Mouse (Mus musculus): ENCODE data around the gene Daam1.
A peak's percentile ranks its signal among the peaks of the same experiment; 100 is the strongest.

Daam1 gene

GRCm38 (mm10) chr12:71830607-71831257 is at the start of gene Daam1:
Gene Daam1, plus strand, starts transcription at chr12:71831078.
- DNase-seq (ENCODE audit: low spot score) = peak; percentile 99

DNA sequence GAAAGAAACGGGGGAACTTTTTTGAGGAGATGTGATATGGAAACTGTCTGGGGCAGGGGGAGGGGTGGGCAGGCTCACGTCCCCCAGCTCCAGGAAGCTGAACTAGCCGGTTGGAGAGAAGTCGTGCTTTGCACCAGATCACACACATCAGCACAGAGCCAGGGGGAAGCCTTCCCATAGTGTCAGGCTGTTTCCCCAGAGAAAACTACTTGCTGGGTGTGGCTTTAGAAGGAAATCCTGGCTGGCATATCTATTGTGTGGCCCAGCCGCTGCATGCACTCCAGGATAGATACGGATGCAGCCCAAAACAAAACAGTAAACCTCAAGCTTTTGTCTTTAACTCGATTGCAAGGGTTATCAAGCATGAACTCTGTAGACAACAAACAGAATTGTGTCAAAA is 49.7 kb upstream of the Daam1 start:
- peak; percentile 23 for DNase-seq (ENCODE audit: low spot score)

DNA sequence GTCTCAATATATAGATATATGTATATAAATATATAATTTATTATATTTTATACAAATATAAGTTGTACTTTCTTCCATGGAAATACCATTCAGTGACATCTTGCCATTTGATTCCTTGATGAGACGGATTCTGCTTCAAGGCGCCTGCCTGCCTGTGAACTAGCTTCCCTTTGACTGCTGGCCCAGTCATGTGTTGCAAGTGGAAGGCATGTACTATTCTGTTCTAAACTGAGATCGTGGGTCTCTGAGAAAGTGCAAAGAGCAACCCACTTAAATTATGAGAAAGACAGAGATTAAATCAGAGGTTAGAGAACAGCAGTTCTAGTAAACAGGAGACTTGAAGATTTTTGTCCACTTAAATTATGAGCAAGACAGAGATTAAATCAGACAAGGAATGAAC is 46.9 kb upstream of the Daam1 start:
- no peak for DNase-seq (ENCODE audit: low spot score)

DNA sequence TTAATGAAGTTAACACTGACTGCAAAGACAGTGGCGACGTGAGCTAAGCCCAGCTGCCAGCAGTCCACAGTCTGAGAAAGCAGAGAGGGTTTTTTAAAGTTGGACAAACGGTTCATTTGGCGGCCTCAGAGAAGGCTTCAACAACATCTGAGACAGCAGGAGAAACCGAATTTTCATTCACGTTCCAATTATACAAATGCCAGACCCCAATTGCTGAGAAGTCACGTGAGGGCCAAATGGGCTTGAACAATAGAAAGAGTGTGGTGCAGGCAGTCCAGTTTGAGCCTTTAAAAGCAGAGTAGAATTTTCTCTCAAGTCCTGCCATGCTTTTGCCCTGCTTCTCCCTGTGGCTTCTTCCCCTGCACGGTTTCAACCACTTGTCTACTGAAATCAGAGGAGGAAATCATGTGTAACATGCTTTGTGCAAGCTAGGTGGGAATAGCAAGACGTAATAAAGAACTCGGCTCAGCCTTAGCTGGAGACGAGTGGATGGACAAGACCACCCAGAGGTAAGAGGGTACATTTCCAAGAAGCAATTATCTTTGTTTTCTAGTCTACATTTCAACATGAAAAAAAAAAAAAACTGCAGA is 46.1 kb upstream of the Daam1 start:
- no peak for DNase-seq (ENCODE audit: low spot score)

DNA sequence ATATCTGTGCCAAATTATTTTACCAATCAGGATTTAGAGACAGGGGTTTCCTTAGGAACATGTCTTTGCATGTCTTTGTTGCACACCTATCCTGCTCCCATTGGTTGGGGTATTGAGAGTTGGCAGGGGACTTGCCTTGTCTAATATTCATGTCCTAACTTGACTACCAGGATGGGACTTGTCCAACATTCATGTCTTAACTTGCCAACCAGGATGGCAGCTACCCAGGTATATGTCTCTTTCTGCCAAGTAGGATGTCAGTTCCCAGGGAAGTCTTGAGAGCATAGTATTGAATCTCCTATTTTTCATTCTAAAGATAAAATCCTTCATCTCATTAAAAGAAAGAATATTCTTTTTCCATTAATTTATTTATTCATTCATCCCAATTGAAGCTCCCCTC is 44.4 kb upstream of the Daam1 start:
- no peak for DNase-seq (ENCODE audit: low spot score)

DNA sequence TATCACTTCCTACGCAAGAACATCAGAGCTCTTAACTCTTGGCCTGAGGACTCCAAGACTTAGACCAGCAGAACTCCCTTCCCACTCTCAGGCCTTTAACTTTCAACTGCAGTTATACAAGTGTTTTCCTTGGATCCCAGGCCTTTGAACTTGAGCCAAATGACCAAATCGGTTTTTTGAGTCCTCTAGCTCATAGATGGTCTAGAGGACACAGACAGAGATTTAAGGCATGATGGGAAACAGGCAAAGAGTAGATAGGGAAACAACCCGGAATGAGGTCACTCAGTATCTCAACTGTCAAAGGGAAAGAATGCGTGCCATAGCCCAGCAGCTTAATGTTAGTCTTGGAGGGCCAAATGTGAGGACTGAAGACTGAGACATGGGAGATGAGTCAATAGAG is 42.1 kb upstream of the Daam1 start:
- no peak for DNase-seq (ENCODE audit: low spot score)

- no peak for DNase-seq (ENCODE audit: low spot score)
Observed at GRCm38 (mm10) chr12:71790581-71790980, 40.3 kb upstream of the Daam1 start.

GRCm38 (mm10) chr12:71793114-71793513 is 37.8 kb upstream of the Daam1 start:
- DNase-seq (ENCODE audit: low spot score) = no peak

DNA sequence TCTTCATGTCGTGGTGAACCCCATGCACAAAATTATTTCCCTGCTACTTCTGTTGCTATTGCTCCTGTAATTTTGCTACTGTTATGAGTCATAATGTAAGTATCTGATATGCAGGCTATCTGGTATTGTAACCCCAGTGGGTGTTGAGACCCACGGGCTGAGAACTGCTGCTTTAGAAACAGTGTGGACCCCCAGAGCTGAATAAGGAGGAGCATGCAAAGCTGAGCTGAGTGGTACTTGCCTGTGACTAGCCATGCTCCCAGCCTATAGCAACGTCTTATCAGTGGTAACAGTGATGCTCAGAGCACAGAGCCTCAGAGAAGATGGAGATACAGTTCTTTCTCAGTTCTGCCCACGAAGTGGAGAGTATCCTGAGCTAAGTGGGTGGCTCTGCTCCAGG is 35.3 kb upstream of the Daam1 start:
- no peak for DNase-seq (ENCODE audit: low spot score)

DNA sequence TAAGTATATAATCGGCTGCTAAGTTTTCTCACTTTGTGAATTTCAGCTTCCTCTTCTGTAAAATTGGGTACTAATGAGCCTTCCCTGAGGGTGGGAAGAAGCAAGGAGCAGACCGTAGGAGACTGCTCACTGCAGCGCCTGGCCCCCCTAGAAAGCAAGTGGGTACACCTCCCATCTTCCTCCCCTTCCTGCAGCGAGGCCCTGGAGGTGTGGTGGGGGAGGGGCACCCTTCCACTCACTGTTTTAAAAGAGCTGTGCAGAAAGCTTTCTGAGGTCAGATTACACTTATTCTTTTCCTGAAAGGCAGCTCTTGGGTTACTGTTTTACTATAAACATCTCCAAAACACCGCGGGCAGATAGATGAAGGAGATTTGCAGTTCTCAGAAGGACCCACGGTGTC is 34.4 kb upstream of the Daam1 start:
- DNase-seq (ENCODE audit: low spot score) = peak; percentile 39

DNA sequence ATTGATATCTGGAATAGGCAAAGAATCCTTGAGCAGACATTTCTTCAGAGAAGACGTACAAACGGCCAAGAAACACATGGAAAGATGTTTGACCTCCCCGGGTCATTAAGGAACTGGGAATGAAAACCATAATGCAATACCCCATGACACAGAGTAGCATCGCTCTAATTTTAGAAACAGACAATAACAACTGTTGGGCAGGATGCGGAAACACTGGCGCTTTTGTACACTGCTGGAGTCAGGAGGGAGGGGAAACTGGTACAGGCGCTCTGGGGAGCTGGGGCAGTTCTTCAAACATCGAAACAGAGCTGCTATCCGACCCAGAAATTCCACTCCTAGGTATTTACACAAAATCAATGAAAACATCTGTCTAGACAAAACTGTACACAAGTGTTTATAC is 23.6 kb upstream of the Daam1 start:
- DNase-seq (ENCODE audit: low spot score) = no peak

DNA sequence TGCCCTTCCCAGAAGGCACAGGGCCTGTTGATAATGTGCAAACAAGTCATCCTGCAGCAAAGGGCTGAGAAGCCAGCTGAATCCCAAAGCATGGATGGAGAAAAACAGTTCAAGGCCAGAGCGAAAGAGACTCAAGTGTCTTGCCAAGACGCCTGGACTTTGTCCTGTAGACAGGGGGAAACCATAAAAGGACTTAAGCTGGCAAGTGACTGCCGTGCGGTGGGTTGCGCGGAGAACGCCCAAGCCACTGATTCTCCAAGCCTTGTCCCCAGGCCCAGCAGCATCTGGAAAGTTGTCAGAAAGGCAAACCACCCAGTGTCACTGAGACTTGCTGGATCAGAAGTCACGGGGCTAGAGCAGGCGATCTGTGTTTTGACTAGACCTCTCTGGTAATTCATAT is 22.2 kb upstream of the Daam1 start:
- DNase-seq (ENCODE audit: low spot score) = no peak

GRCm38 (mm10) chr12:71809550-71809949 is 21.3 kb upstream of the Daam1 start:
- no peak for DNase-seq (ENCODE audit: low spot score)

DNA sequence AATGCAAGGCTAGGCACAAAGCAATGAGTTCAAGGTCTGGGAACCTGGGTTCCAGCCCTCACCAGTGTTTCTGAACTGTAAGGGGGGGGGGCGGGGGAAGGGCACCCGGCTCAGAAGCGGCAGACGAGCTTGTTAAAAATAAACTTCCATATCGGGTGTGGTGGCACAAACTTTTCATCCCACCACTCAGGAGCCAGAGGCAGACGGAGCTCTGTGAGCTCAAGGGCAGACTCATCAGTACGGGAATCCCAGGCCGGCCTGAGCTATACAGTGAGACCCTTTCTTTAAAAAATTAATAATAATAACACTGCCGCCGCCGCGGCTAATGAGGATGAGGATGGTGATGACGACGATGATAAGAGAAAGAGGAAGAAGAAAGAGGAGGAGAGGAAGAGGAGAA is 18.3 kb upstream of the Daam1 start:
- no peak for DNase-seq (ENCODE audit: low spot score)

GRCm38 (mm10) chr12:71813251-71813650 is 17.6 kb upstream of the Daam1 start:
- DNase-seq (ENCODE audit: low spot score) = no peak

DNA sequence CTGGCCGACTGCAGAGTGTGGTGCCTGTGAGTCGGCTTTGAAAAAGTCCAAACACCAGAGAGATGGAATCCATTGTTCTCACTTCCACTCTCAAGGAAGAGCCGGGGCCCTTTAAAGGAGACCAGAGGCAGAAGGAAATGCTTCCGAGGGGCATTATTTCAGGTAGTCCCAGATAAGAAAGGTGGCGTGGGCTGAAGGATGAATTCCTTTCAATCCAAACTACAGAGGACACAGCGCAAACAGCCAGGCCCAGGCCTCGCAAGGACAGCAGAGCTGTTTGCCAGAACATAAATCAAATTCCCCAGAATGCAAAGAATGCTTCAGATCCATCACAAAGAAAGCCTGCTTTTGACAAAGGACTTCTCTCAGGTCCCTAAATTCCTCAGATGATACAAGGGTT is 17.1 kb upstream of the Daam1 start:
- DNase-seq (ENCODE audit: low spot score) = peak; percentile 41

GRCm38 (mm10) chr12:71820094-71820493 is 10.8 kb upstream of the Daam1 start:
- no peak for DNase-seq (ENCODE audit: low spot score)

GRCm38 (mm10) chr12:71821272-71821671 is 9.6 kb upstream of the Daam1 start:
- no peak for DNase-seq (ENCODE audit: low spot score)

GRCm38 (mm10) chr12:71821743-71822142 is 9.1 kb upstream of the Daam1 start:
- DNase-seq (ENCODE audit: low spot score) = no peak

GRCm38 (mm10) chr12:71824927-71825326 is 6.0 kb upstream of the Daam1 start:
- no peak for DNase-seq (ENCODE audit: low spot score)

DNA sequence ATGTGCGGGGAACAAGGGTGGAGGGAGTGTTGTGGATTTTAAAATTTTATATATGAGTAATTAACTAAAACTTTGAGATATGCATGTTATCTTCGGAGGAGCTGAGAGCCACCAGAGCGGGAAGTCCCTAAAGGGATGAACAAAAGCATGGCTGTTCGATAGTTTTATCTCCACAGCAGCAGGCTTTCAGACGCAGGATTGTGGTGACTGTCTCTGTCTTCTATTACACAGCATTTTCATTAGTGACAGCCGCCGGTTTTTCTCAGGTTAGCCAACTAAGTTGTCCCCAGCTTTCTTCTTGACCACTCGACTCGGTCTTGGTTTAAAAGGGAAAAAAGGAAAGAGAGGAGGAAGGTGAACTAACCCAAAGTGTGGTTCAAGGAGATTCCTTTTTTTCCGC is 739 bp upstream of the Daam1 start:
- DNase-seq (ENCODE audit: low spot score) = no peak

- no peak for DNase-seq (ENCODE audit: low spot score)
Observed at GRCm38 (mm10) chr12:71831258-71832087, 595 bp downstream of the Daam1 start.

DNA sequence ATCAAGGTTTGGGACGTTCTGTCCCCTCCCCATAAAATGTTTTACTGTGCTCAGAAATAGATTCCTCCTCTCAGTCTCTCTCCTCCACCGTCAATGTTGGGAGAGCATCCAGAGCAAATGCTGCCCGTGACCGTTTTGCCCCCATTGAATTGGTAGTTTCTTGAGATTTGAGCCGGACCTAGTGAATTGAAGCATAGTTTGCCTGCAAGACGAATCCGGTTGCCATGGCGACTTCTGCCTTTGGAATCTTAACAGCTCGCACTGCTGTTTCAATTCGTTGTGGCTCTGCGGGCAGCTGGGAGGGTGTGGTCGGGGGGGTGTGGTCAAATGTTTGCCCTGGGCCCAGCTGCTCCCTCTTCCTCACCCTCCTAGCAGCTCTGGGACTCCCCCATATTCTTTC is 1.3 kb downstream of the Daam1 start:
- peak; percentile 94 for DNase-seq (ENCODE audit: low spot score)

Data from embryo, embryonic 10 days (tissue).